Mouse (Mus musculus) lung, adult 2 months (tissue): ENCODE results near the gene Zmat3. TPM values are rescaled to one million over a fixed set of nuclear protein-coding genes. Genes with fewer than 3 reads are reported as not detected.

Experiments
- DNase-seq: peaks from one replicate; pipeline ENCODE4 v3.0.0; 2022
- H3K4me1 ChIP-seq: fragments of 200-500 bp; 2 replicates; pipeline ENCODE4 v1.6.1; 2011; ENCODE audit warnings: low read length; ENCODE audit not compliant: control insufficient read depth, insufficient read depth
- H3K4me3 ChIP-seq: fragments of 200-500 bp; replicated peaks from 2 replicates; pipeline ENCODE3; 2011; ENCODE audit warnings: low read depth, mild to moderate bottlenecking, control low read depth, low read length; ENCODE audit errors: extremely low read depth
- CTCF ChIP-seq: fragments of 200-500 bp; IDR thresholded peaks from 2 replicates; pipeline ENCODE4 v1.5.1; 2011; ENCODE audit warnings: mild to moderate bottlenecking, low read length, control low read depth; ENCODE audit not compliant: insufficient read depth
- POLR2A ChIP-seq: fragments of 200-500 bp; IDR thresholded peaks from 2 replicates; pipeline ENCODE4 v1.6.1; 2011; ENCODE audit warnings: low read depth, mild to moderate bottlenecking, control low read depth, low read length, borderline replicate concordance; ENCODE audit errors: extremely low read depth
- WGBS: fragments of 180-500 bp; shearing (Covaris S2); methylation state at CpG from one replicate; pipeline ENCODE4 v1.1.7; 2018; 5-methylcytosine and 5-hydroxymethylcytosine counted together
- polyA plus RNA-seq: library from polyadenylated mRNA; depleted of rRNA; stranded (reverse); fragments of >200 nt; gene quantifications from 2 replicates; pipeline ENCODE4 v1.2.3, GENCODE M21; 2012

Zmat3 gene
- polyA plus RNA-seq, 1 experiment, result 10.8 TPM

- no peak for DNase-seq
- TF ChIP-seq CTCF (peak; percentile 62), POLR2A (no peak)
- 38% methylated on average over 2 of the region's 2 CpGs for WGBS
- Histone ChIP-seq H3K4me1 (no peaks in the 10 kb centered on the region), H3K4me3 (no peak overlapping the region)
Measured at GRCm38 (mm10) chr3:32379891-32380290, 14.1 kb upstream of the Zmat3 start.

GRCm38 (mm10) chr3:32373236-32373635, 7.4 kb upstream of the Zmat3 start:
- no peak for DNase-seq
- H3K4me3 ChIP-seq, result no peak overlapping the region
- TF ChIP-seq CTCF (no peak), POLR2A (no peak)
- no peaks in the 10 kb centered on the region for H3K4me1 ChIP-seq
- WGBS, result 89% methylated on average over 6 of the region's 6 CpGs

GRCm38 (mm10) chr3:32372470-32372869, 6.7 kb upstream of the Zmat3 start:
- DNase-seq, result no peak
- Histone ChIP-seq H3K4me3 (no peak overlapping the region), H3K4me1 (no peaks in the 10 kb centered on the region)
- WGBS, result 89% methylated on average over 8 of the region's 8 CpGs
- TF ChIP-seq CTCF, result no peak
- no peak for TF ChIP-seq POLR2A

- no peak for TF ChIP-seq POLR2A
- no peak for TF ChIP-seq CTCF
- no peak overlapping the region for H3K4me3 ChIP-seq
- DNase-seq, result no peak
- 70% methylated on average over 7 of the region's 7 CpGs for WGBS
- H3K4me1 ChIP-seq, result no peaks in the 10 kb centered on the region
Measured at GRCm38 (mm10) chr3:32371957-32372356, 6.1 kb upstream of the Zmat3 start.

- Histone ChIP-seq H3K4me3 (no peak overlapping the region), H3K4me1 (peaks cover 7% of the 10 kb centered on the region; the same call in 1 of the 2 replicates)
- 74% methylated on average over 1 of the region's 1 CpGs for WGBS
- no peak for DNase-seq
- TF ChIP-seq POLR2A (no peak), CTCF (no peak)
Measured at GRCm38 (mm10) chr3:32367516-32367915, 1.7 kb upstream of the Zmat3 start.

- 66% methylated on average over 17 of the region's 17 CpGs for whole genome bisulfite sequencing
- DNase-seq, result no peak
- TF ChIP-seq CTCF (no peak), POLR2A (no peak)
Measured at GRCm38 (mm10) chr3:32366246-32366734, 476 bp upstream of the Zmat3 start.

GRCm38 (mm10) chr3:32364841-32365545, 821 bp downstream of the Zmat3 start:
- 4% methylated on average over 54 of the region's 54 CpGs for WGBS
- H3K4me3 ChIP-seq, result peak overlapping the region; percentile 96
- TF ChIP-seq POLR2A, result no peak
- TF ChIP-seq CTCF, result no peak
- H3K4me1 ChIP-seq, result peaks cover 7% of the 10 kb centered on the region; the same call in 1 of the 2 replicates
- DNase-seq, result no peak

More at GRCm38 (mm10) chr3:32366246-32366734, 476 bp upstream of the Zmat3 start:
- Histone ChIP-seq H3K4me1 (peaks cover 7% of the 10 kb centered on the region; the same call in 1 of the 2 replicates), H3K4me3 (peak overlapping the region; percentile 96)

GRCm38 (mm10) chr3:32364195-32364594, 1.6 kb downstream of the Zmat3 start:
- DNase-seq, result no peak
- no peak overlapping the region for H3K4me3 ChIP-seq
- WGBS, result 77% methylated on average over 4 of the region's 4 CpGs
- H3K4me1 ChIP-seq, result peaks cover 7% of the 10 kb centered on the region; the same call in 1 of the 2 replicates
- no peak for TF ChIP-seq CTCF
- no peak for TF ChIP-seq POLR2A

- no peak for DNase-seq
- 64% methylated on average over 6 of the region's 6 CpGs for WGBS
- Histone ChIP-seq H3K4me1 (peaks cover 5% of the 10 kb centered on the region; the same call in 1 of the 2 replicates), H3K4me3 (no peak overlapping the region)
- no peak for TF ChIP-seq POLR2A
- TF ChIP-seq CTCF, result no peak
Measured at GRCm38 (mm10) chr3:32361221-32361620, 4.6 kb downstream of the Zmat3 start.

GRCm38 (mm10) chr3:32347881-32348280, 17.9 kb downstream of the Zmat3 start:
- 71% methylated on average over 6 of the region's 6 CpGs for WGBS
- Histone ChIP-seq H3K4me1 (no peaks in the 10 kb centered on the region), H3K4me3 (no peak overlapping the region)
- DNase-seq, result no peak
- TF ChIP-seq CTCF, result no peak
- no peak for TF ChIP-seq POLR2A
